Mouse (Mus musculus): Measurements from ENCODE around the gene Gm11146. TPM values are rescaled to one million over a fixed set of nuclear protein-coding genes. Genes with fewer than 3 reads are reported as not detected.

Gene Gm11146
- polyA plus RNA-seq (2014; fragmentation: Illumina TruSeq; extraction: RNeasy Lipid Tissue Mini Kit (QIAGEN cat#74804); ENCODE audit: insufficient read depth, low read depth, low replicate concordance) = not detected

DNA sequence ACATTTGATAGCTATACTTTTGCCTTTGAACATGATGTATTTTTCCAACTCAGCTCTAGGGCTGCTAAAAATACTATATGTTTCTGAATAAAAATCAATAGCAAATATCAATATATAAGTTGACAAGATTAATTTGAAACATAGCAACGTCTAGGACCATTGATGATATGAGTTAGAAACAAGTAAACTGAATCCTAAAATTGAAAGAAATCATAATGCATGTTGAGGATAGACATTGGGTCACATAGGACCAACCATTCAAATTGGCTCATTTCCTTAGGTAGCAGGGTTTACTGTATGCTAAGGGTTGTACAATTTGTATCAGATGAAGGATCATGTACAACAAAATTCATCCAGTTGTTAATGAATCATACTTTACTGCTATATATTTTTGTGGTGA, at the start of gene Gm11146:
Gm11146 (minus strand) TSS at position 101 of the 400 bp plus-strand sequence.

Measured in lung, adult 10 weeks (tissue).